Mouse (Mus musculus) retina, embryonic 14.5 days (tissue): Measurements from ENCODE around the gene Col18a1.
"Not testable (repeated sequence)": the region's sequence is repeated elsewhere in the genome, so short reads cannot be mapped to it uniquely, and the experiment has no call there.

Source experiments
- DNase-seq: peaks from one replicate; pipeline ENCODE4 v3.0.0-alpha.2; 2015; ENCODE audit warnings: low spot score

Col18a1 gene

GRCm38 (mm10) chr10:77135274-77135829 lies 31.0 kb downstream of the Col18a1 start:
- no peak for DNase-seq

GRCm38 (mm10) chr10:77134807-77135152 lies 31.6 kb downstream of the Col18a1 start:
- DNase-seq = not testable (repeated sequence)

GRCm38 (mm10) chr10:77133951-77134806 lies 32.2 kb downstream of the Col18a1 start:
- no peak for DNase-seq

- no peak for DNase-seq
Observed at GRCm38 (mm10) chr10:77132118-77132517, 34.2 kb downstream of the Col18a1 start.

DNA sequence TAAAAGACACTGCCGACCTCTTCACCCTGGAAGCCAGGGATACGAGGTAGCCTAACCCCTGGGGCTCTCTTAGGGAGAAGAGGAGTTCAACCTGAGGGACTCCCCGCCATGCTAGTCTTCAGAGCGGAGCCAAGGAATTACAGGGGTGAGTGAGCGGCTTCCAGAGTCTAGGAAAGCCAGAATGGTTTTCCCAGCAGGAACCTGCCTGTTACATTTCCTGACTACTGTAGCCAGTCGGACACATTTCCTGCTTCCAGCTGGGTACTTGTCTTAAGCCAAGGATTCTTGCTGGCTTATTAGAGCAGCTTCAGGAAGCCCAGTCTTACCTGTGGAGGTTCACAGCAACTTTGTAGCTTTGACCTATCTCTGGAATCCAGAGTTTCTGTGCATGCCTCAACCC lies 34.8 kb downstream of the Col18a1 start:
- DNase-seq = no peak

DNA sequence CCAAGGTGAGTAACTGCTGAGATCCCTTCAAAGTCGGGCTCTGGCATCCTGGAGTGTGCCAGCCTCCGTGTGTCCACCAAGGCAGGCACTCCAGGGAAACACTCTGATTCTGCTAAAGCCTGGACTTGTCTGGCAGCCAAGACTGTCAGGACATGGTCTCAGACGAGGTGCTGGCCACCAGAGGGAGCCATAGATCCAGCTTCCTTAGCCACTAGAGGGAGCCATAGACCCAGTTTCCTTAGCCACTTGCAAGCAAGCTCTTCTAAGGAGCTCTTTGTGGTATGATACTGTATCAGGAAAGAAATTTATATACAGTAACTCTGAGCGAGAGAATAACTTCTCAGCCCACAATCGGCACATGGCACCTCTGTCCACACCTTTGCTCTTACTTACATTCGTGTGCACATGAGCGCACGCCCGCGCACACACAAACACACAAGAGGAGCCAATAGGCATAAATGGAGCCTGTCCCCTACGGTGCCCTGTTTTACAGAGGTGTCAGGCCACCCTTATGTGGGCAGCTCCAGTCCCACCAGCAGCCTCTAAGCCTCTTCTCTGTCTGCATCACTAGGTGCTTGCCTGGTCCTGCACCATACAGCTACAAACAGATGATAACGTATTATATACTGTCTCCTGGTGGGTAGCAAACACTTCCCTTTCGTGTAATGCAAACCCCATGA lies 35.6 kb downstream of the Col18a1 start:
- DNase-seq = peak; percentile 98

DNA sequence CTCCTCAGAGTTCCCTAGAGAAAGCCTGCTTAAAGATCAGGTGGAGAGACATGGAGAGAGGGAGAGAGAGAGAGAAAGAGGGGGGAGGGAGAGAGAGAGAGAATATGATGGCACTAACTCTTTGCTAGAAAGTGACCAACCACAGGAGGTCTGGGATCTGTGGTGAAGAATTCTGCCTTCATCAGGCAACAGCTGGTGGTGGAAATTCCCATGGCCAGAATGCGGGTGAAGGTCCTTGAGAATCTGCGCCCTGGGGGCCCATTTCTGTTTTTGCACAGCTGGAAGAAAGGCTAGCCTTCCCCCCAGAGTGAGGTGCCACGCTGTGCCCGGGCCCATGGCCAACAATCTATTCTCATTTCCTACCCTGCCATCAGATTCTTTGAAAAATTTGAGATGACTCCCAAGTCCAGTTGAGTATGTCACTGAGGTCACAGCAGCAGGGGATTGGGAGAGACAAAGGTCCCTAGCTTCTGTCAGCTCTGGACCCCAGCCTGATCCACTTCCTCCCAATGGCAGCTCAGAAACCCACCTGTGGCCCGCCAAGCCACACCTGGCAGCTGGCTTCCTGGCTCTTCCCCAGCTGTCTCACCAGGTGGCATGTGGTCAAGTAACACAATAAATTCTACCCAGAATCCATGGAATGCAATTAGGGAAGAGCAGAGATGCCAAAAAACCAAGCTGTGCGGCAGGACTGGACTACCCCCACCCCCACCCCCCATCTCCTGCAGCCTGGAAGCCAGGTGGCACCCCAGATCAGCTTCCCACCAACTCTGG lies 36.5 kb downstream of the Col18a1 start:
- DNase-seq = no peak

DNA sequence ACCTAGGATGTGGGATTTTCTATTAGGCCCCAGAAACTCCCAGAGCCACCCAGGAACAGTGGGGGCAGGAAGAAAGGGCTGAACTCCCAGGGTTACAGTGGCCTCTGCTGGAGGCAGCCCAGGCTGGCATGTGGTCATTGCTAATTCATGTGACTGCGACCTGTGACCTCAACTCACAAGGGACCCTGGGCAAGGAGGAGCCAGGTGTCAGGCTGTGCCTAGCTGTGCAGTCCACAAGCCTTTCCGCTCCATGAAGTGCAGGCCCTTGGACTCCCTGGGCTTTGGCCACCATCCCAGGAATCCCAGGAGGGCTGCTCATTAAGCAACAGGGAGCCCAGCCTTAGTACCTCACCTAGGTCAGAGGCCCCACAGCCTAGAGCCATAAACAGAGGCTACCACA lies 38.4 kb downstream of the Col18a1 start:
- peak; percentile 57 for DNase-seq

- DNase-seq = no peak
Observed at GRCm38 (mm10) chr10:77126590-77126989, 39.8 kb downstream of the Col18a1 start.

DNA sequence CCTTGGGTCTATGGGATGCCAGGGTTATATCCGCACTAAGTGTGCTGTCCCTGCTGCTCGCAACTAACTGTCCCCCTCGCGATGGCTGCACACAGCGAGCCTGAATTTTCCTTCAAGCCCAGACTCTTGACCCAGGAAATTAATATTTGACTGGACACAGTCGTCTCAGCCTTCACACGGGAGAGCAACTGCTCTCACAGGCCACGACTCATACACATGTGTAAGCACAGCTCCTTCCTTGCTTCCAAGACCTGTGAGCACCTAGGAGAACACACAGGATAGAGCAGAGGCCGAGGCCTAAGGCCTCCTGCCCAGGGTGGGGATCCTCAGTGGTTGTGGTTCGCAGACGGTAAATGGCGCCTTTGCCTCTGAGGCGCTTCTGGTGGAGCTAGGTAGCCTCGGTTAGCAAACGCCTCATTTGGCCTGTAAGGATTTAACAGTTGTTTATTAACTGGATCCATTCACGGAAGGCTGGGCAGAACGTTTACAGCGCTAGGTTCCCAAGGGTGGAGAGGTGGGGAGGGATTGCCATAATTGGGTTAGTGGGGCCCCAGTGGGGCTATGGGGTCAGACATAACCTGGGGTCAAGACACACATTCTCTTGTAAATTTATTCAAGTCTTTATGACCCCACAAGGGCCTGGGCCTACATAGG lies 41.1 kb downstream of the Col18a1 start:
- DNase-seq = peak; percentile 66

- no peak for DNase-seq
Observed at GRCm38 (mm10) chr10:77123953-77124352, 42.4 kb downstream of the Col18a1 start.

GRCm38 (mm10) chr10:77121287-77122022 lies 44.9 kb downstream of the Col18a1 start:
- DNase-seq = no peak

DNA sequence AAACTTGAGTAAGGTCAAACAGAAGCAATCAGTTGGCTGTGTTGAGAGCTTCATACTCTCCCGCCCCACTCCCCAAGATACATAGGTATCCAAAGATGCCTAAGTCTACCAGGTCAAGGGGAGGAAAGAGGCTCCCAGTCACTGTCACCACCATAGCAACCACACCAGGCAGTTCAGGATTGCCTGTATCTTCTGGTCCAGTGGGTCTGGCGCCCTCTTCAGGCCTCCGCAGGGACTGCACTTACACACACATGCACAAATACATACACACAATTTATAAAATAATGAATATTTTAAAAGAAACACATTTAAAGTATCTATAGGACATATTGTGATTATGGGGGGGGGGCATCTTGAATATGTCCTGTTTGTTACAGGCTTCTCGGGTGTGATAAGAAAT lies 45.8 kb downstream of the Col18a1 start:
- no peak for DNase-seq

- DNase-seq = no peak
Observed at GRCm38 (mm10) chr10:77119437-77119836, 46.9 kb downstream of the Col18a1 start.

DNA sequence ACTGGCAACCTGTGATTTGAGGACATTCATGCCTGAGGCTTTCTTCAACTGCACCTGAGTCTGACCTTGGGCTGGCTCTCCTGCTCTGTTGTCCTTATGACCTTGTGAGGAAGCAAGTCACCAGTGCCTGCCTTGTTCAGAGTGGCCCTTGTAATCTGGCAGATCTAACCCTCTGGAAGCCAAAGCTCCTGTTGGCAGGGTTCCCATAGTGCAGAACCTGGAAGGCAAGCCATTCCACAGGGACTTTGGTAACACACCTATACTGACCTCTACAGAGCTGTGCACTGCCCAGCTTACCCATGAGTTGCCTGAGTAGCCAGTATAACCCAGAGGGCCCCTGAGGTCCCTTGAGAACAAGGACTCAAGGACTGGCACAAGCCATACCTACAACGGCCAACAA lies 48.0 kb downstream of the Col18a1 start:
- DNase-seq = no peak

DNA sequence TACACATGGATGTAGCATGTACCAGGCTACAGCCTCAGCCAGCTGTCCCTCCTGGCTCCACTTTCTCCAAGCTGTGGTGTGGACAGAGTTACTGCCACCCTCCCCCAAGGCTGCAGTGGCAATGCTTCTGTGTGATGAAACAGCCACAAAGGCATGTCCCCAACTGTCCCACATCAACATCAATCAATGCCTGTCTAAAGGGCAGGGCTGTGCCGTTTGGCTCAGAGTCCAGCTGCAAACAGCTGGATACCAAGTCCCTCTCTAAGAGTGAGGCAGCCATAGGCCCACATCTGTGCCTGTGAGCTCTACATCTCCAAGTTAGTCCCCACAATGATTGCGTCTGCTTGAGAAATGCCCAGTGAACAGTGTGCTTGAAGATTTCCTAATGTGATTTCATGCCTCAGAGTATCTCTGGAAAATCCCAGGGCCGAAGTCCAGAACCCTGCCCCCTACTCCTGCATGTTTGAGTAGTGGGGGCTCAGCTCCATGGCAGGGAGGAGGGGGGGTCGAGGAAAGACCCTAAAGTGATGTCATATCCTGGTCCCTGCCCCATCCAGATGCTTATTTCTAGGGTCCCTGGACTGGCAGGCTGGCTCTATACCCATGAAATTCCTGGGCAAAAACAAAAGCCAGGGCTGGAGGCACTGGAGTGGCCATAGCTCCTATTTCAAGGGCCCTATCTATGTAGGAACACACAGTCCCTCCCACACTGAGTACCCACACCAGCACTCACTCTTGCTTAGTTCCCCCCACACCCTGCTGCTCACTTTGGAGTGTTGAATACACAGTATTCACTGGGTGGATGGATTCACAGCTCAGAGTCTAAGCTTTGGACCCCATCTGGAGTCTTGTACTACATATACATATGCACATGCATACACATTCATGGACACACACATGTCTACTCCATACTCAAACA lies 49.6 kb downstream of the Col18a1 start:
- no peak for DNase-seq

DNA sequence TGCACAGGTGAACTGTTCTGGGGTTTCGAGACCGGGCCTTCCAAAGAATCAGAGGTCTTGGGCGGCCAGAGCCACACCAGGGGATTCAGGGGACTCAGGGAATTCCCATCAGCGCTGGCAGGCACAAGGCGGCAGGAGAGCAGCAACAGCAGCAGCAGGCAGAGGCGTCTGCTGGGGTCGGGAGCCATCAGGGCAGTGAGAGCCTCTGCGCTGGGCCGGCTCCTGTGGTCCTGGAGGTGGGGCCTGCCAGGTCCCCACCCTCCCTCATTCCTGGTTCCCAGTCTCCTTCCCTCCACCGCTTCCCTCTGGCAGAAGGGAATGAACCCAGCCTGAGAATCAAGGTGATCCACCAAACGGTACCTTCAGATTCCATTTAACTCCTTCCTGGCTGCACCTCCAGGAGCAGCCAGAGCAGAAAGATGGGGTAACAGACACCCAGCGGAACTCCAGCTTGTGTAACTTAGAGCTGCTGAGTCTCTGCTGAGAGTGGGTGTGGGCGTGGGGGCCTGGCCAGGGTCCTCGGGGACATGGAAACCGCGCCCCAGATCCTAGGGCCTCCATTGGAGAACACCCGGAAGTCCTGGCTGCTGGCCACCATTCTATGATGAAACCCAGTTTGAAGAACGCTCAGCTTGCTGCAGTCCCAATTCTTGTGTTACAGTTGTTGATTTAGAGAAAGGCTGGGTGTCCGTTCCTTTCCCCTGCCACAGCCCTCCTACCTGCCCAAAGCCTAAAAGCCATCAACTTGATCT lies 52.7 kb downstream of the Col18a1 start:
- DNase-seq = no peak

DNA sequence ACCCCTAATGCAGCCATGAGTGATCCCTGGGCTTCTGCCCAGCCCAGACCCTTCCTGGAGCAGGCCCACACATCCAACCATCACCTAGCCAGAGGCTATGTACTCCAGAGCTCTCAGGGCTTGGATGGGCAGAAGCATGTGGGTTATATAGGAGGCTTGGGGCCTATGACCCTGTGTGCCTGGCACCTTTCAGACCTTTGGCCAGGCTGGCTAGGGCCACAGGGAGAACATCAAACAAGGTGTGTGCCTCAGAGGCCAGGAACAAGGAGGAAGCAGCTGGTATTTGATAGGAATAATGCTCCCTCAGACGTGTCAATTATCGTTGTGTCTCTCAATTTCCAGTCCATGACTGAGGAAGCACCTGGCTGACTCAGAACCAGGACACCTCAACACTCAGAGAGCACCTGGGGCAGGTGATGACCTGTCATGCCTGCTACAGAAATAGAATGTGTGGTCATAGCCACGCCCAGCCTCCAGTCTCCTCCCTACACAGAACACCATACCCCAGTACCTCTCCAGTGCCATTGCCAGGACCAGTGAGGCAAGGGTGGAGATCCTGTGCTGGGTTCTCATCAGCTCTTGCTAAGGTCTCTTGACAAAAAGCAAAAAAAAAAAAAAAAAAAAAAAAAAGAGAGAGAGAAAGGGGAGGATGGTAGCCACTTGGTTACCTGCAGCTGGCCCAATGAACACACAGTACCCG lies 54.6 kb downstream of the Col18a1 start:
- DNase-seq = no peak

DNA sequence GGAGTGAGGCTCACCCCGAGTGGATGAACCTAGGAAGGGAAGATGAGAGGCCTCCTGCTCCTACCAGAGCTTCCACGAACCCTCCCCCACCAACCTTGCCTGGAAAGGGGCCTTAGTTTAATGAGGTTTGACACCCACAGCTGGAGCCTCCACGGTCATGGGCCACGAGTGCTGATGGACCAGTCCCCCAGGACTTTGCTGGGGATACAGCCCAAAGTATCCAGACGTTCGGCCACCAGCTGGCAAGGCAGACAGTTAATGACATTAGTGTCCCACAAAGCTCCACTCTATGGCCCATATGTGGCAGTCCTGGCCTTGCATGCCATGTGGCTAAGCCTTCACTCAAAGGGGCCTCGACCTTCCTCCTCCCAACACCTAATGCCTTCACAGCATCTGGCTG lies 55.5 kb downstream of the Col18a1 start:
- peak; percentile 51 for DNase-seq
